Mouse (Mus musculus) ES-Bruce4 (cell line): Measurements from ENCODE around the gene Fars2. TPM values are rescaled to one million over a fixed set of nuclear protein-coding genes. Genes with fewer than 3 reads are reported as not detected.

Source experiments
- H3K27ac ChIP-seq: 2 replicates; pipeline ENCODE4 v1.5.1; 2012; ENCODE audit warnings: low read length, inconsistent platforms; ENCODE audit not compliant: insufficient read depth
- H3K27me3 ChIP-seq: 2 replicates; pipeline ENCODE4 v1.6.1; 2012; ENCODE audit warnings: mild to moderate bottlenecking, low read length, inconsistent platforms; ENCODE audit not compliant: control insufficient read depth, poor library complexity, insufficient read depth, severe bottlenecking
- H3K36me3 ChIP-seq: 2 replicates; pipeline ENCODE4 v1.6.1; 2012; ENCODE audit warnings: inconsistent platforms, mild to moderate bottlenecking, low read length, moderate library complexity; ENCODE audit not compliant: control insufficient read depth, poor library complexity, insufficient read depth, severe bottlenecking
- H3K4me1 ChIP-seq: one replicate; pipeline ENCODE4 v1.8.1; 2011; ENCODE audit warnings: low read length; ENCODE audit not compliant: control insufficient read depth, insufficient read depth
- H3K4me3 ChIP-seq: 2 replicates; pipeline ENCODE4 v1.5.1; 2011; ENCODE audit warnings: low read depth, mild to moderate bottlenecking, low read length
- H3K9ac ChIP-seq: 2 replicates; pipeline ENCODE4 v1.6.1; 2012; ENCODE audit warnings: low read depth, mild to moderate bottlenecking, inconsistent platforms; ENCODE audit not compliant: poor library complexity, severe bottlenecking
- H3K9me3 ChIP-seq: replicated peaks from 2 replicates; pipeline ENCODE4 v1.6.1; 2012; ENCODE audit warnings: mild to moderate bottlenecking, low read length, inconsistent platforms; ENCODE audit not compliant: control insufficient read depth, poor library complexity, insufficient read depth, severe bottlenecking
- CTCF ChIP-seq: IDR thresholded peaks from one replicate; pipeline ENCODE4 v1.8.1; 2011; ENCODE audit warnings: low read depth, low read length
- EP300 ChIP-seq: IDR thresholded peaks from 2 replicates; pipeline ENCODE4 v1.6.1; 2011; ENCODE audit warnings: low read depth, low read length; ENCODE audit not compliant: insufficient read depth
- POLR2A ChIP-seq: IDR thresholded peaks from one replicate; pipeline ENCODE4 v1.8.1; 2011; ENCODE audit warnings: low read length; ENCODE audit not compliant: insufficient read depth
- polyA plus RNA-seq: library from polyadenylated mRNA; stranded (reverse); fragments of >200 nt; gene quantifications from 2 replicates; pipeline ENCODE4 v1.2.4, GENCODE M21; 2011; ENCODE audit warnings: low read depth; ENCODE audit not compliant: missing spikeins, insufficient read depth, insufficient read length

Fars2 gene
- polyA plus RNA-seq, 1 experiment, result 23.3 TPM

DNA sequence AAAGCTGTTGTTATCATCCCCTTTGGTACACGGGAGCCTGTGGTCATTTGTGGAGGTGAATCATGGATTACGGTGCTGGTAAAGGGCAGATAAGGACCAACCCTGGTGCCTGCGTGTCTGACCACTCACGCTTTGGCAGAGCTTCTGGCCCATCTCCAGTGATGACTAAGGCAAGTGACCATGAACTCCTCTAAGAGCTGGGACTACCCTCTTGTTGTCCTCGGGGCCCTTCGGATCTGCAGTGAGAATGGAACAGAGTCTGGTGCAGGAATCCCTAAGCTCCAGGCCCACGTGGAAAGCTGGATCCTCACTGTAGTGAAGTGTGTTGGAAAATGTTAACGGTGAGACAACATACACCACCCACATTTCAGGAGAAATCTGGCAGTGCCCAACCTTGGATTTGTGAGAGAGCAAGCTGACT, 579.1 kb downstream of the Fars2 start:
- H3K9ac ChIP-seq, result no peak overlapping the region
- H3K27ac ChIP-seq, result no peak overlapping the region
- no peaks in the 10 kb centered on the region for H3K4me1 ChIP-seq
- TF ChIP-seq EP300 (no peak), CTCF (no peak), POLR2A (no peak)
- H3K36me3 ChIP-seq, result no peaks in the 10 kb centered on the region
- no peaks in the 10 kb centered on the region for H3K27me3 ChIP-seq
- H3K4me3 ChIP-seq, result no peak overlapping the region
- H3K9me3 ChIP-seq, result no peaks in the 10 kb centered on the region

DNA sequence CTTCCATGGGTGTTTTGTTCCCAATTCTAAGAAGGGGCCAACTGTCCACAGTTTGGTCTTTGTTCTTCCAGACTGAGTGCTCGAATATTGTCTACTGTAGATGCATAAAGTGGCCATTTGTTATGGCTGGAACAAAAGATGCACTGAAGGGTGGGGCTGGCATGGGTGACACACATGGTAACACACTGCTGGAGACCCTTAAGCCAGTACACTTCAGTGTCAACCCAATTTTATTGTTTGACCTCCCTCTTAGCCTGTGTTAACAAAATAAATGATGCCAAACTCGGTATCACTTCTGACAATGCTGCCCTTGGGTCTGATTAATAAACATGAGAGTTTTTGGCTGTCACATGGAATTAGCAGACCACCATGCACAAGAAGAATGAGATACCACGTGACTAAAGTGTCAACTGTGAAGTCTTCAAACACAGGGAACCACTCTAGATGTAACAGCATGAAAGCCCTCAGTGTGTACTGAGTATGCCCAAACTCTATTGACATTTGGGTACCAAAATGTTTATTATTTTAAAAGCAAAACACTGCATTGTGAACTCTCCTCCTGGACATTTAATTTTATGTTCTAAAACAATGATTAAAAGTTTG, 590.0 kb downstream of the Fars2 start:
- Histone ChIP-seq H3K4me1 (no peaks in the 10 kb centered on the region), H3K36me3 (no peaks in the 10 kb centered on the region), H3K27me3 (no peaks in the 10 kb centered on the region), H3K4me3 (no peak overlapping the region), H3K9ac (no peak overlapping the region), H3K9me3 (no peaks in the 10 kb centered on the region), H3K27ac (no peak overlapping the region)
- no peak for TF ChIP-seq EP300
- no peak for TF ChIP-seq POLR2A
- TF ChIP-seq CTCF, result no peak

GRCm38 (mm10) chr13:36714101-36714500, 596.9 kb downstream of the Fars2 start:
- no peak overlapping the region for H3K9ac ChIP-seq
- no peaks in the 10 kb centered on the region for H3K9me3 ChIP-seq
- H3K27me3 ChIP-seq, result no peaks in the 10 kb centered on the region
- no peaks in the 10 kb centered on the region for H3K4me1 ChIP-seq
- H3K27ac ChIP-seq, result no peak overlapping the region
- no peak overlapping the region for H3K4me3 ChIP-seq
- H3K36me3 ChIP-seq, result no peaks in the 10 kb centered on the region
- TF ChIP-seq POLR2A (no peak), CTCF (no peak), EP300 (no peak)

DNA sequence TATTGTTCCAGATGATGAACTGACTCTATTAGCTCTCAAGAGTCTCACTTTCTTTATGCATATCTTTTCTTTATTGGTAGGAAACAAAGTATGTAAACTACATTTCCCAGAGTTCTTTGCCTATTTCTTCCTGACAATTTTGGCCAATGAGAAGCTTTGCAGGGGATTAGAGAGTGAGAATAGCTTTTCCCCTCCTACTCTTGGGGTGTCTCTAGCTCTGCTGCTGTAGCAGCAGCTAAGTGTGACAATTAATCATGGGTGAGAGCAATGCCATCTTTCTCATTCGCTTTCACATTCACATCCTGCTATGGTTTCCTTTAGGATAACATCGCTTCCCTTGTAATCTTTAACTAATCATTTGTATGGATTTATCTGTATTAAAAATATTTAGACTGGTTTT, 599.5 kb downstream of the Fars2 start:
- no peak overlapping the region for H3K27ac ChIP-seq
- no peaks in the 10 kb centered on the region for H3K9me3 ChIP-seq
- H3K27me3 ChIP-seq, result peaks cover 2% of the 10 kb centered on the region; the same call in 1 of the 2 replicates
- no peaks in the 10 kb centered on the region for H3K4me1 ChIP-seq
- H3K9ac ChIP-seq, result no peak overlapping the region
- H3K36me3 ChIP-seq, result no peaks in the 10 kb centered on the region
- no peak overlapping the region for H3K4me3 ChIP-seq
- TF ChIP-seq EP300 (no peak), CTCF (no peak), POLR2A (no peak)

GRCm38 (mm10) chr13:36717376-36717775, 600.2 kb downstream of the Fars2 start:
- no peak overlapping the region for H3K9ac ChIP-seq
- no peak overlapping the region for H3K4me3 ChIP-seq
- peaks cover 3% of the 10 kb centered on the region; the same call in 1 of the 2 replicates for H3K27me3 ChIP-seq
- H3K36me3 ChIP-seq, result no peaks in the 10 kb centered on the region
- H3K27ac ChIP-seq, result no peak overlapping the region
- no peaks in the 10 kb centered on the region for H3K9me3 ChIP-seq
- no peaks in the 10 kb centered on the region for H3K4me1 ChIP-seq
- TF ChIP-seq POLR2A (no peak), EP300 (no peak), CTCF (no peak)

GRCm38 (mm10) chr13:36720297-36721017, 603.2 kb downstream of the Fars2 start:
- no peaks in the 10 kb centered on the region for H3K4me1 ChIP-seq
- no peak for TF ChIP-seq CTCF
- TF ChIP-seq POLR2A, result no peak
- no peak for TF ChIP-seq EP300
- H3K9me3 ChIP-seq, result no peaks in the 10 kb centered on the region
- H3K27me3 ChIP-seq, result peaks cover 25% of the 10 kb centered on the region
- H3K27ac ChIP-seq, result no peak overlapping the region
- no peak overlapping the region for H3K9ac ChIP-seq
- no peak overlapping the region for H3K4me3 ChIP-seq
- no peaks in the 10 kb centered on the region for H3K36me3 ChIP-seq
